Mouse (Mus musculus) midbrain, embryonic 13.5 days (tissue): Measurements from ENCODE around the gene Fgd6. TPM values are rescaled to one million over a fixed set of nuclear protein-coding genes. Genes with fewer than 3 reads are reported as not detected.

ENCODE experiments used
- ATAC-seq: fragments of 200-750 bp; cut with Nextera tagmentation; 2 replicates; pipeline ENCODE4 v1.8.0; 2017; ENCODE audit warnings: mild to moderate bottlenecking, moderate TSS enrichment, moderate library complexity
- H3K27ac ChIP-seq: fragments of 300-500 bp; sonication (generic); 2 replicates; pipeline ENCODE4 v1.5.1; 2015; ENCODE audit warnings: inconsistent platforms, mild to moderate bottlenecking, moderate library complexity
- H3K27me3 ChIP-seq: fragments of 300-500 bp; sonication (generic); 2 replicates; pipeline ENCODE4 v1.6.1; 2015; ENCODE audit warnings: mild to moderate bottlenecking, inconsistent platforms
- H3K36me3 ChIP-seq: fragments of 300-500 bp; sonication (generic); 2 replicates; pipeline ENCODE4 v1.6.1; 2015; ENCODE audit warnings: mild to moderate bottlenecking, inconsistent platforms
- H3K4me1 ChIP-seq: fragments of 300-500 bp; sonication (generic); replicated peaks from 2 replicates; pipeline ENCODE4 v1.6.1; 2015; ENCODE audit warnings: inconsistent platforms
- H3K4me2 ChIP-seq: fragments of 300-500 bp; sonication (generic); replicated peaks from 2 replicates; pipeline ENCODE4 v1.6.1; 2015; ENCODE audit warnings: moderate library complexity, mild to moderate bottlenecking, inconsistent platforms
- H3K4me3 ChIP-seq: fragments of 300-500 bp; sonication (generic); replicated peaks from 2 replicates; pipeline ENCODE4 v1.5.1; 2015; ENCODE audit warnings: mild to moderate bottlenecking, inconsistent platforms
- H3K9ac ChIP-seq: fragments of 300-500 bp; sonication (generic); replicated peaks from 2 replicates; pipeline ENCODE4 v1.6.1; 2015; ENCODE audit warnings: mild to moderate bottlenecking, inconsistent platforms
- H3K9me3 ChIP-seq: fragments of 300-500 bp; sonication (generic); 2 replicates; pipeline ENCODE4 v1.6.1; 2016; ENCODE audit warnings: mild to moderate bottlenecking, inconsistent platforms
- WGBS: fragments of 180-500 bp; shearing (Covaris S2); methylation state at CpG from one replicate; pipeline ENCODE4 v1.1.7; 2015; 5-methylcytosine and 5-hydroxymethylcytosine counted together
- polyA plus RNA-seq: library from polyadenylated mRNA; unstranded; fragments of >200 nt; fragmentation: Nextera tagmentation; extraction: Ambion mirVana; gene quantifications from 2 replicates; pipeline ENCODE4 v1.2.1, GENCODE M21; 2015

The Fgd6 gene
- polyA plus RNA-seq, 1 experiment from 2014 or later: 2.7 TPM

GRCm38 (mm10) chr10:94076966-94077825 is 41.4 kb downstream of the Fgd6 start:
- peak overlapping the region; percentile 35; the same call in 1 of the 2 replicates for H3K27ac ChIP-seq
- WGBS: 55% methylated on average over 14 of the region's 14 CpGs
- ATAC-seq: no peak
- H3K36me3 ChIP-seq: no peaks in the 10 kb centered on the region; the same call in 1 of the 2 replicates
- no peaks in the 10 kb centered on the region for H3K27me3 ChIP-seq
- H3K9me3 ChIP-seq: no peaks in the 10 kb centered on the region
- H3K4me2 ChIP-seq: no peak overlapping the region
- peaks cover 14% of the 10 kb centered on the region for H3K4me1 ChIP-seq
- no peak overlapping the region for H3K4me3 ChIP-seq
- no peak overlapping the region for H3K9ac ChIP-seq

- Histone ChIP-seq H3K36me3 (no peaks in the 10 kb centered on the region), H3K4me1 (peaks cover 14% of the 10 kb centered on the region), H3K27ac (no peak overlapping the region), H3K4me2 (no peak overlapping the region), H3K4me3 (no peak overlapping the region), H3K9ac (no peak overlapping the region), H3K9me3 (no peaks in the 10 kb centered on the region), H3K27me3 (no peaks in the 10 kb centered on the region)
- no peak for ATAC-seq
- WGBS: 85% methylated on average over 3 of the region's 3 CpGs
Observed at GRCm38 (mm10) chr10:94080740-94081139, 44.9 kb downstream of the Fgd6 start.

GRCm38 (mm10) chr10:94082040-94082734 is 46.4 kb downstream of the Fgd6 start:
- H3K4me3 ChIP-seq: no peak overlapping the region

GRCm38 (mm10) chr10:94086315-94086714 is 50.5 kb downstream of the Fgd6 start:
- Histone ChIP-seq H3K9ac (no peak overlapping the region), H3K4me3 (no peak overlapping the region), H3K9me3 (0 out of 2 replicates have a peak, but pooled peaks cover 5% of the 10 kb centered on the region), H3K4me1 (peaks cover 4% of the 10 kb centered on the region; the same call in 1 of the 2 replicates), H3K36me3 (peaks cover 7% of the 10 kb centered on the region; the same call in 1 of the 2 replicates), H3K27me3 (no peaks in the 10 kb centered on the region), H3K27ac (no peak overlapping the region), H3K4me2 (no peak overlapping the region)
- WGBS: 88% methylated on average over 8 of the region's 8 CpGs
- no peak for ATAC-seq

More at GRCm38 (mm10) chr10:94082040-94082734, 46.4 kb downstream of the Fgd6 start:
- Histone ChIP-seq H3K9ac (no peak overlapping the region), H3K27ac (no peak overlapping the region), H3K9me3 (no peaks in the 10 kb centered on the region), H3K4me1 (peaks cover 10% of the 10 kb centered on the region), H3K36me3 (no peaks in the 10 kb centered on the region), H3K27me3 (no peaks in the 10 kb centered on the region), H3K4me2 (no peak overlapping the region)
- ATAC-seq: no peak
- WGBS: 41% methylated on average over 7 of the region's 7 CpGs

GRCm38 (mm10) chr10:94087367-94088077 is 51.7 kb downstream of the Fgd6 start:
- 31% methylated on average over 9 of the region's 11 CpGs for WGBS
- Histone ChIP-seq H3K4me3 (no peak overlapping the region), H3K9me3 (0 out of 2 replicates have a peak, but pooled peaks cover 10% of the 10 kb centered on the region), H3K4me1 (no peaks in the 10 kb centered on the region), H3K9ac (no peak overlapping the region), H3K4me2 (peak overlapping the region; percentile 9; the same call in 1 of the 2 replicates), H3K27ac (no peak overlapping the region), H3K27me3 (no peaks in the 10 kb centered on the region), H3K36me3 (peaks cover 11% of the 10 kb centered on the region; the same call in 1 of the 2 replicates)
- ATAC-seq: peak; percentile 40; the same call in 1 of the 2 replicates

GRCm38 (mm10) chr10:94090032-94090431 is 54.2 kb downstream of the Fgd6 start:
- no peak overlapping the region for H3K9ac ChIP-seq
- H3K4me3 ChIP-seq: no peak overlapping the region
- no peak overlapping the region for H3K27ac ChIP-seq
- 96% methylated on average over 3 of the region's 3 CpGs for WGBS
- H3K27me3 ChIP-seq: no peaks in the 10 kb centered on the region
- H3K4me1 ChIP-seq: no peaks in the 10 kb centered on the region
- H3K36me3 ChIP-seq: peaks cover 11% of the 10 kb centered on the region; the same call in 1 of the 2 replicates
- H3K9me3 ChIP-seq: 0 out of 2 replicates have a peak, but pooled peaks cover 11% of the 10 kb centered on the region
- ATAC-seq: no peak
- no peak overlapping the region for H3K4me2 ChIP-seq

- no peak overlapping the region for H3K9ac ChIP-seq
- no peak overlapping the region for H3K27ac ChIP-seq
- H3K4me3 ChIP-seq: no peak overlapping the region
- no peak for ATAC-seq
- no peaks in the 10 kb centered on the region for H3K27me3 ChIP-seq
- no peaks in the 10 kb centered on the region for H3K4me1 ChIP-seq
- 29% methylated on average over 5 of the region's 5 CpGs for WGBS
- 0 out of 2 replicates have a peak, but pooled peaks cover 11% of the 10 kb centered on the region for H3K9me3 ChIP-seq
- no peak overlapping the region for H3K4me2 ChIP-seq
- H3K36me3 ChIP-seq: peaks cover 11% of the 10 kb centered on the region; the same call in 1 of the 2 replicates
Observed at GRCm38 (mm10) chr10:94093534-94093933, 57.7 kb downstream of the Fgd6 start.

GRCm38 (mm10) chr10:94095743-94096465 is 60.1 kb downstream of the Fgd6 start:
- H3K9me3 ChIP-seq: 0 out of 2 replicates have a peak, but pooled peaks cover 9% of the 10 kb centered on the region
- H3K4me3 ChIP-seq: no peak overlapping the region
- H3K4me1 ChIP-seq: no peaks in the 10 kb centered on the region
- no peak overlapping the region for H3K4me2 ChIP-seq
- H3K27ac ChIP-seq: no peak overlapping the region
- H3K9ac ChIP-seq: no peak overlapping the region
- 89% methylated on average over 17 of the region's 17 CpGs for WGBS
- peaks cover 7% of the 10 kb centered on the region; the same call in 1 of the 2 replicates for H3K36me3 ChIP-seq
- H3K27me3 ChIP-seq: no peaks in the 10 kb centered on the region
- no peak for ATAC-seq

GRCm38 (mm10) chr10:94097081-94097845 is 61.5 kb downstream of the Fgd6 start:
- 0 out of 2 replicates have a peak, but pooled peaks cover under 1% of the 10 kb centered on the region for H3K36me3 ChIP-seq
- H3K9me3 ChIP-seq: 0 out of 2 replicates have a peak, but pooled peaks cover 3% of the 10 kb centered on the region
- H3K4me2 ChIP-seq: no peak overlapping the region
- 0 out of 2 replicates have a peak, but pooled peaks have one; percentile 27 for ATAC-seq
- no peaks in the 10 kb centered on the region for H3K4me1 ChIP-seq
- H3K4me3 ChIP-seq: no peak overlapping the region
- H3K9ac ChIP-seq: no peak overlapping the region
- no peaks in the 10 kb centered on the region for H3K27me3 ChIP-seq
- H3K27ac ChIP-seq: no peak overlapping the region
- 73% methylated on average over 3 of the region's 3 CpGs for WGBS

GRCm38 (mm10) chr10:94098100-94098499 is 62.3 kb downstream of the Fgd6 start:
- Histone ChIP-seq H3K27me3 (no peaks in the 10 kb centered on the region), H3K4me3 (no peak overlapping the region), H3K4me2 (no peak overlapping the region), H3K9me3 (no peaks in the 10 kb centered on the region), H3K4me1 (no peaks in the 10 kb centered on the region), H3K9ac (no peak overlapping the region), H3K36me3 (no peaks in the 10 kb centered on the region), H3K27ac (no peak overlapping the region)
- no peak for ATAC-seq
- 92% methylated on average over 3 of the region's 3 CpGs for WGBS
